Mouse (Mus musculus) embryonic facial prominence, embryonic 10.5 days (tissue): ENCODE data around the gene Ehd2. TPM values are rescaled to one million over a fixed set of nuclear protein-coding genes. Genes with fewer than 3 reads are reported as not detected.

Source experiments
- DNase-seq: peaks from one replicate; pipeline ENCODE4 v3.0.0-alpha.2; 2017; ENCODE audit warnings: low spot score
- H3K27ac ChIP-seq: fragments of 300-500 bp; sonication (generic); replicated peaks from 2 replicates; pipeline ENCODE4 v1.5.1; 2016; ENCODE audit warnings: mild to moderate bottlenecking
- H3K27me3 ChIP-seq: fragments of 300-500 bp; sonication (generic); replicated peaks from 2 replicates; pipeline ENCODE4 v1.6.1; 2016; ENCODE audit warnings: low read depth, mild to moderate bottlenecking; ENCODE audit not compliant: poor library complexity, severe bottlenecking
- H3K36me3 ChIP-seq: fragments of 300-500 bp; sonication (generic); replicated peaks from 2 replicates; pipeline ENCODE4 v1.6.1; 2016; ENCODE audit warnings: mild to moderate bottlenecking, moderate library complexity
- H3K4me1 ChIP-seq: fragments of 300-500 bp; sonication (generic); 2 replicates; pipeline ENCODE4 v1.6.1; 2016
- H3K4me3 ChIP-seq: fragments of 300-500 bp; sonication (generic); 2 replicates; pipeline ENCODE4 v1.5.1; 2016; ENCODE audit warnings: mild to moderate bottlenecking, moderate library complexity
- H3K9me3 ChIP-seq: fragments of 300-500 bp; sonication (generic); 2 replicates; pipeline ENCODE4 v1.6.1; 2016; ENCODE audit warnings: mild to moderate bottlenecking
- WGBS: fragments of 180-500 bp; shearing (Covaris S2); methylation state at CpG from one replicate; pipeline ENCODE4 v1.1.7; 2016; 5-methylcytosine and 5-hydroxymethylcytosine counted together
- polyA plus RNA-seq: library from polyadenylated mRNA; unstranded; fragments of >200 nt; fragmentation: Nextera tagmentation; extraction: Ambion mirVana; gene quantifications from 2 replicates; pipeline ENCODE4 v1.2.1, GENCODE M21; 2016

The Ehd2 gene
- polyA plus RNA-seq, 1 experiment from 2014 or later: 13.8 TPM

GRCm38 (mm10) chr7:16001691-16002090 lies 34.3 kb upstream of the Ehd2 start:
- H3K36me3 ChIP-seq: peaks cover 67% of the 10 kb centered on the region
- peaks cover 12% of the 10 kb centered on the region for H3K4me1 ChIP-seq
- DNase-seq: no peak
- no peaks in the 10 kb centered on the region for H3K27me3 ChIP-seq
- H3K4me3 ChIP-seq: no peak overlapping the region
- 97% methylated on average over 1 of the region's 1 CpGs for WGBS
- peaks cover 2% of the 10 kb centered on the region; the same call in 1 of the 2 replicates for H3K9me3 ChIP-seq
- H3K27ac ChIP-seq: no peak overlapping the region

- H3K4me1 ChIP-seq: no peaks in the 10 kb centered on the region
- H3K4me3 ChIP-seq: no peak overlapping the region
- H3K27me3 ChIP-seq: no peaks in the 10 kb centered on the region
- 93% methylated on average over 4 of the region's 4 CpGs for WGBS
- peaks cover 94% of the 10 kb centered on the region for H3K36me3 ChIP-seq
- H3K9me3 ChIP-seq: no peaks in the 10 kb centered on the region
- H3K27ac ChIP-seq: no peak overlapping the region
- DNase-seq: no peak
Measured at GRCm38 (mm10) chr7:15993789-15994188, 26.4 kb upstream of the Ehd2 start.

GRCm38 (mm10) chr7:15993152-15993551 lies 25.8 kb upstream of the Ehd2 start:
- Histone ChIP-seq H3K36me3 (peaks cover 98% of the 10 kb centered on the region), H3K4me1 (no peaks in the 10 kb centered on the region), H3K27me3 (no peaks in the 10 kb centered on the region), H3K27ac (no peak overlapping the region), H3K9me3 (no peaks in the 10 kb centered on the region), H3K4me3 (no peak overlapping the region)
- WGBS: 83% methylated on average over 3 of the region's 3 CpGs
- no peak for DNase-seq

- WGBS: 93% methylated on average over 3 of the region's 3 CpGs
- H3K27me3 ChIP-seq: no peaks in the 10 kb centered on the region
- no peak overlapping the region for H3K4me3 ChIP-seq
- H3K36me3 ChIP-seq: peaks cover 98% of the 10 kb centered on the region
- no peak overlapping the region for H3K27ac ChIP-seq
- no peaks in the 10 kb centered on the region for H3K9me3 ChIP-seq
- no peak for DNase-seq
- H3K4me1 ChIP-seq: no peaks in the 10 kb centered on the region
Measured at GRCm38 (mm10) chr7:15991764-15992163, 24.4 kb upstream of the Ehd2 start.

- peaks cover 88% of the 10 kb centered on the region for H3K36me3 ChIP-seq
- no peak for DNase-seq
- H3K27me3 ChIP-seq: no peaks in the 10 kb centered on the region
- 93% methylated on average over 16 of the region's 16 CpGs for WGBS
- no peaks in the 10 kb centered on the region for H3K4me1 ChIP-seq
- no peaks in the 10 kb centered on the region for H3K9me3 ChIP-seq
- H3K27ac ChIP-seq: no peak overlapping the region
- no peak overlapping the region for H3K4me3 ChIP-seq
Measured at GRCm38 (mm10) chr7:15987661-15988356, 20.4 kb upstream of the Ehd2 start.

GRCm38 (mm10) chr7:15982729-15983407 lies 15.5 kb upstream of the Ehd2 start:
- peaks cover 90% of the 10 kb centered on the region for H3K36me3 ChIP-seq
- no peak for DNase-seq

GRCm38 (mm10) chr7:15981538-15981937 lies 14.2 kb upstream of the Ehd2 start:
- WGBS: 87% methylated on average over 4 of the region's 4 CpGs
- Histone ChIP-seq H3K9me3 (peaks cover 7% of the 10 kb centered on the region; the same call in 1 of the 2 replicates), H3K27ac (no peak overlapping the region), H3K4me1 (no peaks in the 10 kb centered on the region), H3K4me3 (no peak overlapping the region), H3K27me3 (no peaks in the 10 kb centered on the region), H3K36me3 (peaks cover 90% of the 10 kb centered on the region)
- DNase-seq: no peak

More at GRCm38 (mm10) chr7:15982729-15983407, 15.5 kb upstream of the Ehd2 start:
- Histone ChIP-seq H3K27me3 (no peaks in the 10 kb centered on the region), H3K9me3 (peaks cover 7% of the 10 kb centered on the region; the same call in 1 of the 2 replicates), H3K4me3 (no peak overlapping the region), H3K4me1 (no peaks in the 10 kb centered on the region), H3K27ac (no peak overlapping the region)
- WGBS: 52% methylated on average over 4 of the region's 4 CpGs

GRCm38 (mm10) chr7:15980246-15980645 lies 12.9 kb upstream of the Ehd2 start:
- no peak for DNase-seq
- H3K4me1 ChIP-seq: no peaks in the 10 kb centered on the region
- peaks cover 7% of the 10 kb centered on the region; the same call in 1 of the 2 replicates for H3K9me3 ChIP-seq
- H3K27ac ChIP-seq: no peak overlapping the region
- no peak overlapping the region for H3K4me3 ChIP-seq
- 92% methylated on average over 8 of the region's 8 CpGs for WGBS
- no peaks in the 10 kb centered on the region for H3K27me3 ChIP-seq
- peaks cover 89% of the 10 kb centered on the region for H3K36me3 ChIP-seq

DNA sequence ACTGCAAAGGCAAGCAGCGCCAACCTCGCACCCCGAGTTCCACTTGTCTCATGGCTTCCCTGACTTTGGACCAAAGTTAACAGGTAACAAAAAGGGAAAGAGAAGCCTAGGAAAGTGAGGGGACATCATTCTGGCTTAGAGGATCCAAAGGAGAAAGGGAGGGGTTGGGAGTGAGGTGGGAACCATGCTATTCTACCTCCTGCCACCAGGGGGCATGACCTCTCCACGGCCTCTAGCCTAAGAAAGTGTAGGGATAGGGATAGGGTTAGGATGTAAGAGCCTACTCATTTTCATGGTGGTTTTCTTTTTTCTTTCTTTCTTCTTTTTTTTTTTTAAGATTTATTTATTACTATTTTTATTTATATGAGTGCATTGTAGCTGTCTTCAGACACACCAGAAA lies 8.5 kb upstream of the Ehd2 start:
- H3K27me3 ChIP-seq: no peaks in the 10 kb centered on the region

GRCm38 (mm10) chr7:15975451-15975850 lies 8.1 kb upstream of the Ehd2 start:
- no peak overlapping the region for H3K27ac ChIP-seq
- WGBS: 96% methylated on average over 10 of the region's 10 CpGs
- H3K9me3 ChIP-seq: peaks cover 7% of the 10 kb centered on the region; the same call in 1 of the 2 replicates
- H3K36me3 ChIP-seq: peaks cover 99% of the 10 kb centered on the region
- H3K27me3 ChIP-seq: no peaks in the 10 kb centered on the region
- H3K4me3 ChIP-seq: no peak overlapping the region
- DNase-seq: no peak
- H3K4me1 ChIP-seq: no peaks in the 10 kb centered on the region

More for the DNA sequence above, 8.5 kb upstream of the Ehd2 start:
- WGBS: 81% methylated on average over 4 of the region's 4 CpGs
- DNase-seq: peak; percentile 54
- H3K36me3 ChIP-seq: peaks cover 99% of the 10 kb centered on the region
- peaks cover 7% of the 10 kb centered on the region; the same call in 1 of the 2 replicates for H3K9me3 ChIP-seq
- no peak overlapping the region for H3K4me3 ChIP-seq
- no peaks in the 10 kb centered on the region for H3K4me1 ChIP-seq
- no peak overlapping the region for H3K27ac ChIP-seq

DNA sequence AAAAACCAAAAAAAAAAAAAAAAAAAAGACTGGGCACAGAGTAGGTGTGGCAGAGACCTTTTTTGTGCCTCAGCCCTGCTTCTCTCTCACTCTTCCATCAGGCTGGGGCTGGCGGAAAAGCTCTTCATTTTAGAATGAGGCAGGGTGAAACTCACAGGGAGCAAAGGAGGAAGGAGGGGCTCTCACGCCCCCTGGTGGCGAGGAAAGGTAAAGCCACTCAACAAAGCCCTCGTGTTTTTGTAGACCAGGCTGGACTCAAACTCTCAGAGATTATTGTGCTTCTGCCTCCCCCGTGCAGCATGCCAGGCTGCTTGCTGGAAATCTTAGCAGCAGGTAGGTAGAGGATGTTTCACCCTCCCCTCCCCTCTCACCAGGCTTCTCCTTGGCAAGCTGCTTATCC lies 7.3 kb upstream of the Ehd2 start:
- no peak overlapping the region for H3K27ac ChIP-seq
- whole genome bisulfite sequencing: 61% methylated on average over 5 of the region's 5 CpGs
- no peaks in the 10 kb centered on the region for H3K4me1 ChIP-seq
- H3K4me3 ChIP-seq: no peak overlapping the region
- peaks cover 99% of the 10 kb centered on the region for H3K36me3 ChIP-seq
- peaks cover 7% of the 10 kb centered on the region; the same call in 1 of the 2 replicates for H3K9me3 ChIP-seq
- peak; percentile 59 for DNase-seq
- no peaks in the 10 kb centered on the region for H3K27me3 ChIP-seq

- peaks cover 76% of the 10 kb centered on the region for H3K36me3 ChIP-seq
- 66% methylated on average over 25 of the region's 25 CpGs for WGBS
Measured at GRCm38 (mm10) chr7:15972247-15972646, 4.9 kb upstream of the Ehd2 start.

GRCm38 (mm10) chr7:15969674-15970073 lies 2.3 kb upstream of the Ehd2 start:
- H3K27me3 ChIP-seq: no peaks in the 10 kb centered on the region
- no peak overlapping the region for H3K4me3 ChIP-seq
- H3K4me1 ChIP-seq: peaks cover 6% of the 10 kb centered on the region
- 87% methylated on average over 3 of the region's 3 CpGs for WGBS
- no peaks in the 10 kb centered on the region for H3K9me3 ChIP-seq
- peaks cover 51% of the 10 kb centered on the region for H3K36me3 ChIP-seq
- no peak overlapping the region for H3K27ac ChIP-seq
- DNase-seq: no peak

More at GRCm38 (mm10) chr7:15972247-15972646, 4.9 kb upstream of the Ehd2 start:
- Histone ChIP-seq H3K27me3 (no peaks in the 10 kb centered on the region), H3K4me3 (no peak overlapping the region), H3K27ac (no peak overlapping the region), H3K9me3 (no peaks in the 10 kb centered on the region), H3K4me1 (peaks cover 2% of the 10 kb centered on the region)
- no peak for DNase-seq
